Mouse (Mus musculus) heart, adult 18-20 months (tissue): ENCODE results near the gene Kifc5b. TPM values are rescaled to one million over a fixed set of nuclear protein-coding genes. Genes with fewer than 3 reads are reported as not detected.
"Not testable (repeated sequence)": the region's sequence is repeated elsewhere in the genome, so short reads cannot be mapped to it uniquely, and the experiment has no call there.

Source experiments
- DNase-seq, 2 experiments: peaks; one replicate each; pipeline ENCODE4 v3.0.0; 2021 to 2022; ENCODE audit warnings: mixed read lengths in 1 of 2
- total RNA-seq, 2 experiments: library from RNA; stranded (reverse); gene quantifications; 2 replicates each; pipeline ENCODE4 v1.2.3; 2021

Kifc5b gene
- total RNA-seq, 2 experiments from 2014 or later: 0.37 to 1.1 TPM

- DNase-seq: no peak
These were observed 1.5 kb downstream of the Kifc5b start for GRCm38 (mm10) chr17:26918343-26918742.

- DNase-seq: not testable (repeated sequence)
These were observed 2.6 kb downstream of the Kifc5b start for GRCm38 (mm10) chr17:26919516-26919915.

- DNase-seq: not testable (repeated sequence)
These were observed 5.5 kb downstream of the Kifc5b start for GRCm38 (mm10) chr17:26922368-26922767.

- DNase-seq: not testable (repeated sequence)
These were observed 8.5 kb downstream of the Kifc5b start for GRCm38 (mm10) chr17:26925414-26925813.

GRCm38 (mm10) chr17:26931795-26932194 is 14.9 kb downstream of the Kifc5b start:
- DNase-seq: peak; percentile 49 to 65

GRCm38 (mm10) chr17:26932839-26933398 is 16.0 kb downstream of the Kifc5b start, which contains the start of gene Phf1:
Gene Phf1 (plus strand): TSS chr17:26933052.
- peak; percentile 97 to 99 for DNase-seq

GRCm38 (mm10) chr17:26933419-26933818 is 16.5 kb downstream of the Kifc5b start:
- no peak for DNase-seq

- DNase-seq: no peak
These were observed 17.3 kb downstream of the Kifc5b start for GRCm38 (mm10) chr17:26933885-26934827.

GRCm38 (mm10) chr17:26935027-26935426 is 18.1 kb downstream of the Kifc5b start:
- DNase-seq: no peak

- DNase-seq: no peak
These were observed 19.6 kb downstream of the Kifc5b start for GRCm38 (mm10) chr17:26936453-26936852.

- no peak for DNase-seq
These were observed 20.2 kb downstream of the Kifc5b start for GRCm38 (mm10) chr17:26936921-26937695.

- no peak for DNase-seq
These were observed 21.2 kb downstream of the Kifc5b start for GRCm38 (mm10) chr17:26937883-26938695.

- no peak for DNase-seq
These were observed 21.8 kb downstream of the Kifc5b start for GRCm38 (mm10) chr17:26938731-26939130.

- peak; percentile 99 to 100 for DNase-seq
These were observed 22.5 kb downstream of the Kifc5b start, which contains the start of gene Cuta for GRCm38 (mm10) chr17:26939178-26939972. Gene Cuta (minus strand): TSS chr17:26939569.

GRCm38 (mm10) chr17:26939973-26940300 is 23.0 kb downstream of the Kifc5b start:
- DNase-seq: no peak

GRCm38 (mm10) chr17:26941031-26941789 is 24.3 kb downstream of the Kifc5b start, which contains the start of gene Syngap1:
Gene Syngap1 (plus strand): TSS chr17:26941253.
- DNase-seq: peak in 1 of 2 experiments; percentile 34

GRCm38 (mm10) chr17:26941841-26942570 is 25.1 kb downstream of the Kifc5b start:
- no peak for DNase-seq

- DNase-seq: no peak
These were observed 29.1 kb downstream of the Kifc5b start for GRCm38 (mm10) chr17:26945824-26946495.

- DNase-seq: peak; percentile 84 to 86
These were observed 29.7 kb downstream of the Kifc5b start for GRCm38 (mm10) chr17:26946567-26946966.
